Mouse (Mus musculus): Measurements from ENCODE around the gene Carmil1. TPM values are rescaled to one million over a fixed set of nuclear protein-coding genes. Genes with fewer than 3 reads are reported as not detected.

The Carmil1 gene
- polyA plus RNA-seq, 1 experiment from 2014 or later = 21.8 TPM

GRCm38 (mm10) chr13:24082153-24082552 lies 198.4 kb downstream of the Carmil1 start:
- H3K4me2 ChIP-seq (replicated peaks) = no peak overlapping the region

GRCm38 (mm10) chr13:24081698-24082097 lies 198.9 kb downstream of the Carmil1 start:
- no peak overlapping the region for H3K9ac ChIP-seq (replicated peaks)
- no peak overlapping the region for H3K27ac ChIP-seq
- H3K9me3 ChIP-seq = no peaks in the 10 kb centered on the region
- WGBS = 90% methylated on average over 7 of the region's 7 CpGs
- no peak for ATAC-seq
- no peak overlapping the region for H3K4me3 ChIP-seq (replicated peaks)
- no peaks in the 10 kb centered on the region for H3K4me1 ChIP-seq (replicated peaks)
- H3K36me3 ChIP-seq = no peaks in the 10 kb centered on the region
- no peaks in the 10 kb centered on the region for H3K27me3 ChIP-seq
- no peak overlapping the region for H3K4me2 ChIP-seq (replicated peaks)

More at GRCm38 (mm10) chr13:24082153-24082552, 198.4 kb downstream of the Carmil1 start:
- no peak overlapping the region for H3K9ac ChIP-seq (replicated peaks)
- H3K9me3 ChIP-seq = no peaks in the 10 kb centered on the region
- H3K4me1 ChIP-seq (replicated peaks) = no peaks in the 10 kb centered on the region
- ATAC-seq = no peak
- H3K4me3 ChIP-seq (replicated peaks) = no peak overlapping the region
- no peaks in the 10 kb centered on the region for H3K36me3 ChIP-seq
- no peak overlapping the region for H3K27ac ChIP-seq
- no peaks in the 10 kb centered on the region for H3K27me3 ChIP-seq
- 76% methylated on average over 4 of the region's 4 CpGs for WGBS

- Histone ChIP-seq H3K9ac (replicated peaks) (no peak overlapping the region), H3K27me3 (no peaks in the 10 kb centered on the region), H3K4me3 (replicated peaks) (no peak overlapping the region), H3K4me1 (replicated peaks) (no peaks in the 10 kb centered on the region), H3K27ac (no peak overlapping the region), H3K9me3 (no peaks in the 10 kb centered on the region), H3K4me2 (replicated peaks) (no peak overlapping the region), H3K36me3 (no peaks in the 10 kb centered on the region)
- ATAC-seq = no peak
- WGBS = 94% methylated on average over 10 of the region's 10 CpGs
Measured at GRCm38 (mm10) chr13:24072588-24072987, 208.0 kb downstream of the Carmil1 start.

GRCm38 (mm10) chr13:24067553-24067952 lies 213.0 kb downstream of the Carmil1 start:
- Histone ChIP-seq H3K9me3 (no peaks in the 10 kb centered on the region), H3K9ac (replicated peaks) (no peak overlapping the region), H3K4me3 (replicated peaks) (no peak overlapping the region), H3K4me1 (replicated peaks) (0 out of 2 replicates have a peak, but pooled peaks cover 3% of the 10 kb centered on the region), H3K27ac (no peak overlapping the region), H3K4me2 (replicated peaks) (no peak overlapping the region), H3K27me3 (no peaks in the 10 kb centered on the region), H3K36me3 (no peaks in the 10 kb centered on the region)
- 83% methylated on average over 8 of the region's 8 CpGs for WGBS
- no peak for ATAC-seq

GRCm38 (mm10) chr13:24065536-24065935 lies 215.1 kb downstream of the Carmil1 start:
- ATAC-seq = no peak
- Histone ChIP-seq H3K27me3 (no peaks in the 10 kb centered on the region), H3K27ac (no peak overlapping the region), H3K9me3 (no peaks in the 10 kb centered on the region), H3K4me1 (replicated peaks) (0 out of 2 replicates have a peak, but pooled peaks cover 3% of the 10 kb centered on the region), H3K4me3 (replicated peaks) (no peak overlapping the region), H3K4me2 (replicated peaks) (no peak overlapping the region), H3K36me3 (no peaks in the 10 kb centered on the region), H3K9ac (replicated peaks) (no peak overlapping the region)
- WGBS = 70% methylated on average over 1 of the region's 1 CpGs

- Histone ChIP-seq H3K4me1 (replicated peaks) (0 out of 2 replicates have a peak, but pooled peaks cover 3% of the 10 kb centered on the region), H3K4me3 (replicated peaks) (no peak overlapping the region), H3K4me2 (replicated peaks) (no peak overlapping the region), H3K36me3 (no peaks in the 10 kb centered on the region), H3K27ac (peak overlapping the region; percentile 51), H3K9ac (replicated peaks) (no peak overlapping the region), H3K9me3 (no peaks in the 10 kb centered on the region), H3K27me3 (no peaks in the 10 kb centered on the region)
- ATAC-seq = peak; percentile 34; the same call in 1 of the 2 replicates
- WGBS = 18% methylated on average over 4 of the region's 4 CpGs
Measured at GRCm38 (mm10) chr13:24062770-24063169, 217.8 kb downstream of the Carmil1 start.

- H3K9ac ChIP-seq (replicated peaks) = no peak overlapping the region
- H3K27ac ChIP-seq = peak overlapping the region; percentile 30; the same call in 1 of the 2 replicates
- ATAC-seq = peak; percentile 68
- H3K27me3 ChIP-seq = 0 out of 2 replicates have a peak, but pooled peaks cover 2% of the 10 kb centered on the region
- H3K36me3 ChIP-seq = no peaks in the 10 kb centered on the region
- no peak overlapping the region for H3K4me3 ChIP-seq (replicated peaks)
- H3K9me3 ChIP-seq = no peaks in the 10 kb centered on the region
- H3K4me2 ChIP-seq (replicated peaks) = no peak overlapping the region
- H3K4me1 ChIP-seq (replicated peaks) = peaks cover 14% of the 10 kb centered on the region
- 38% methylated on average over 5 of the region's 5 CpGs for WGBS
Measured at GRCm38 (mm10) chr13:24055072-24055869, 225.3 kb downstream of the Carmil1 start.

GRCm38 (mm10) chr13:24051496-24051895 lies 229.1 kb downstream of the Carmil1 start:
- Histone ChIP-seq H3K4me2 (replicated peaks) (no peak overlapping the region), H3K4me1 (replicated peaks) (peaks cover 23% of the 10 kb centered on the region), H3K9me3 (no peaks in the 10 kb centered on the region), H3K4me3 (replicated peaks) (no peak overlapping the region), H3K27me3 (0 out of 2 replicates have a peak, but pooled peaks cover 2% of the 10 kb centered on the region), H3K36me3 (no peaks in the 10 kb centered on the region), H3K9ac (replicated peaks) (no peak overlapping the region), H3K27ac (no peak overlapping the region)
- no peak for ATAC-seq
- 94% methylated on average over 2 of the region's 2 CpGs for WGBS

- no peak overlapping the region for H3K4me3 ChIP-seq (replicated peaks)
- H3K9me3 ChIP-seq = no peaks in the 10 kb centered on the region
- no peak overlapping the region for H3K9ac ChIP-seq (replicated peaks)
- H3K4me1 ChIP-seq (replicated peaks) = peaks cover 16% of the 10 kb centered on the region
- H3K36me3 ChIP-seq = no peaks in the 10 kb centered on the region
- H3K4me2 ChIP-seq (replicated peaks) = no peak overlapping the region
- H3K27ac ChIP-seq = no peak overlapping the region
- 84% methylated on average over 5 of the region's 5 CpGs for WGBS
- ATAC-seq = no peak
- H3K27me3 ChIP-seq = 0 out of 2 replicates have a peak, but pooled peaks cover 2% of the 10 kb centered on the region
Measured at GRCm38 (mm10) chr13:24050330-24050729, 230.3 kb downstream of the Carmil1 start.

- Histone ChIP-seq H3K36me3 (no peaks in the 10 kb centered on the region), H3K9me3 (no peaks in the 10 kb centered on the region), H3K27me3 (0 out of 2 replicates have a peak, but pooled peaks cover 2% of the 10 kb centered on the region), H3K4me1 (replicated peaks) (peaks cover 16% of the 10 kb centered on the region), H3K4me3 (replicated peaks) (no peak overlapping the region), H3K9ac (replicated peaks) (no peak overlapping the region), H3K27ac (peak overlapping the region; percentile 14; the same call in 1 of the 2 replicates), H3K4me2 (replicated peaks) (no peak overlapping the region)
- 67% methylated on average over 9 of the region's 9 CpGs for WGBS
- peak; percentile 74; the same call in 1 of the 2 replicates for ATAC-seq
Measured at GRCm38 (mm10) chr13:24049267-24050034, 231.1 kb downstream of the Carmil1 start.

GRCm38 (mm10) chr13:24048611-24049010 lies 232.0 kb downstream of the Carmil1 start:
- H3K9ac ChIP-seq (replicated peaks) = no peak overlapping the region
- 0 out of 2 replicates have a peak, but pooled peaks cover 2% of the 10 kb centered on the region for H3K27me3 ChIP-seq
- ATAC-seq = no peak
- H3K27ac ChIP-seq = no peak overlapping the region
- no peak overlapping the region for H3K4me3 ChIP-seq (replicated peaks)
- 96% methylated on average over 6 of the region's 6 CpGs for WGBS
- H3K4me2 ChIP-seq (replicated peaks) = no peak overlapping the region
- no peaks in the 10 kb centered on the region for H3K36me3 ChIP-seq
- no peaks in the 10 kb centered on the region for H3K9me3 ChIP-seq
- H3K4me1 ChIP-seq (replicated peaks) = peaks cover 16% of the 10 kb centered on the region

- WGBS = 37% methylated on average over 3 of the region's 3 CpGs
- Histone ChIP-seq H3K4me1 (replicated peaks) (peaks cover 16% of the 10 kb centered on the region), H3K4me3 (replicated peaks) (no peak overlapping the region), H3K27me3 (no peaks in the 10 kb centered on the region), H3K9ac (replicated peaks) (no peak overlapping the region), H3K4me2 (replicated peaks) (no peak overlapping the region), H3K27ac (no peak overlapping the region), H3K9me3 (no peaks in the 10 kb centered on the region), H3K36me3 (peaks cover 8% of the 10 kb centered on the region; the same call in 1 of the 2 replicates)
- ATAC-seq = no peak
Measured at GRCm38 (mm10) chr13:24045271-24045670, 235.3 kb downstream of the Carmil1 start.

All from midbrain, embryonic 13.5 days (tissue).